11 mouse cellular contexts compared by ENCODE assay signal in genomic region chr2:38534241-38534940, GRCm38 (mm10). TPM values are rescaled to one million over a fixed set of nuclear protein-coding genes. Genes with fewer than 3 reads are reported as not detected.
A peak's percentile ranks its signal among the peaks of the same experiment; 100 is the strongest.
DNase-seq lines count a peak whose midpoint lies in the region; ATAC-seq and TF ChIP-seq lines count a peak whose summit lies in the region.
"Had no signal": no experiment of that assay in that cellular context is flagged by ENCODE, and none has a peak within 500 bp of the region (broad histone marks: within the 10 kb centered on the region; RNA-seq: fewer than 3 reads in every experiment).

No protein-coding gene starts in this region.

- H3K9ac ChIP-seq in kidney, embryonic 15.5 days: no peak overlapping the region
- H3K9ac ChIP-seq in heart, postnatal 0 days (replicated peaks; ENCODE audit: low read depth, low read length): no peak overlapping the region
- H3K9ac ChIP-seq in midbrain, embryonic 13.5 days (replicated peaks): no peak overlapping the region
- H3K9ac ChIP-seq: hindbrain, embryonic 14.5 days had no signal

- H3K4me1 ChIP-seq in kidney, embryonic 15.5 days: peaks cover 78% of the 10 kb centered on the region
- peaks cover 64% of the 10 kb centered on the region for H3K4me1 ChIP-seq in heart, postnatal 0 days (ENCODE audit: control insufficient read depth, insufficient read depth)
- H3K4me1 ChIP-seq in small intestine, adult 2 months (ENCODE audit: control insufficient read depth, insufficient read depth, insufficient read length, low read length): peaks cover 81% of the 10 kb centered on the region
- H3K4me1 ChIP-seq in midbrain, embryonic 13.5 days (replicated peaks): peaks cover 79% of the 10 kb centered on the region

- no peak for TF ChIP-seq POLR2A in small intestine, adult 2 months (IDR thresholded peaks at IDR 0.05; ENCODE audit: low read depth, low read length)

- no peaks in the 10 kb centered on the region for H3K27me3 ChIP-seq in kidney, embryonic 15.5 days
- H3K27me3 ChIP-seq in heart, postnatal 0 days (ENCODE audit: control insufficient read depth, insufficient read depth, low read length): no peaks in the 10 kb centered on the region
- H3K27me3 ChIP-seq in small intestine, adult 2 months (ENCODE audit: control insufficient read depth, insufficient read depth, low read length): no peaks in the 10 kb centered on the region
- no peaks in the 10 kb centered on the region for H3K27me3 ChIP-seq in midbrain, embryonic 13.5 days

- peak; percentile 91 for DNase-seq in heart, adult 11 months
- no peak for DNase-seq in heart, adult 9 months (ENCODE audit: low spot score in 2 of 2)
- no peak for DNase-seq in kidney, postnatal 25 days
- DNase-seq in heart, postnatal 0 days (ENCODE audit: low spot score): no peak
- no peak for DNase-seq in frontal cortex, postnatal 14 days (ENCODE audit: low spot score in 2 of 2)
- DNase-seq: adrenal gland, postnatal 14 days; lung, adult 18-20 months had no signal

- H3K4me3 ChIP-seq in kidney, embryonic 15.5 days (replicated peaks): no peak overlapping the region
- no peak overlapping the region for H3K4me3 ChIP-seq in heart, postnatal 0 days (ENCODE audit: low read depth, low read length)
- no peak overlapping the region for H3K4me3 ChIP-seq in small intestine, adult 2 months (ENCODE audit: low read depth, low read length)
- H3K4me3 ChIP-seq in midbrain, embryonic 13.5 days (replicated peaks): no peak overlapping the region

- ATAC-seq in kidney, embryonic 15.5 days (replicated peaks; ENCODE audit: low FRiP score): no peak
- no peak for ATAC-seq in heart, postnatal 0 days (ENCODE audit: insufficient read depth, low read depth)
- no peak for ATAC-seq in midbrain, embryonic 13.5 days

- WGBS in kidney, embryonic 15.5 days: 80% methylated on average over 5 of the region's 5 CpGs
- 76% methylated on average over 5 of the region's 5 CpGs for WGBS in heart, postnatal 0 days
- 49% methylated on average over 5 of the region's 5 CpGs for WGBS in small intestine, adult 2 months
- WGBS in midbrain, embryonic 13.5 days: 83% methylated on average over 5 of the region's 5 CpGs

- 0 out of 2 replicates have a peak overlapping the region, but pooled peaks have one; percentile 42 for H3K27ac ChIP-seq in kidney, embryonic 15.5 days
- H3K27ac ChIP-seq in heart, postnatal 0 days (ENCODE audit: low read depth): peak overlapping the region; percentile 84; the same call in 1 of the 2 replicates
- peak overlapping the region; percentile 85 for H3K27ac ChIP-seq in small intestine, adult 2 months (ENCODE audit: insufficient read depth, low read depth, low read length)
- no peak overlapping the region for H3K27ac ChIP-seq in midbrain, embryonic 13.5 days
- H3K27ac ChIP-seq: hindbrain, embryonic 14.5 days had no signal

- no peak for TF ChIP-seq EP300 in heart, postnatal 0 days (IDR thresholded peaks at IDR 0.05; ENCODE audit: low read depth)

- no peak for TF ChIP-seq CTCF in heart, postnatal 0 days (IDR thresholded peaks at IDR 0.05; ENCODE audit: low read depth)
- no peak for TF ChIP-seq CTCF in small intestine, adult 2 months (IDR thresholded peaks at IDR 0.05; ENCODE audit: extremely low read depth, insufficient read length, insufficient replicate concordance, low read depth, low read length)

- no peaks in the 10 kb centered on the region for H3K36me3 ChIP-seq in kidney, embryonic 15.5 days
- no peaks in the 10 kb centered on the region for H3K36me3 ChIP-seq in heart, postnatal 0 days (replicated peaks; ENCODE audit: control insufficient read depth, insufficient read depth, low read length)
- no peaks in the 10 kb centered on the region for H3K36me3 ChIP-seq in small intestine, adult 2 months (ENCODE audit: control insufficient read depth, insufficient read depth, low read length)
- no peaks in the 10 kb centered on the region for H3K36me3 ChIP-seq in midbrain, embryonic 13.5 days

- no peaks in the 10 kb centered on the region for H3K9me3 ChIP-seq in kidney, embryonic 15.5 days (replicated peaks)
- no peaks in the 10 kb centered on the region for H3K9me3 ChIP-seq in heart, postnatal 0 days (replicated peaks; ENCODE audit: control insufficient read depth, low read length)
- H3K9me3 ChIP-seq in midbrain, embryonic 13.5 days: no peaks in the 10 kb centered on the region

- no peak overlapping the region for H3K4me2 ChIP-seq in kidney, embryonic 15.5 days
- no peak overlapping the region for H3K4me2 ChIP-seq in heart, postnatal 0 days (ENCODE audit: low read depth, low read length)
- no peak overlapping the region for H3K4me2 ChIP-seq in midbrain, embryonic 13.5 days (replicated peaks)
- H3K4me2 ChIP-seq: hindbrain, embryonic 14.5 days had no signal

RNA-seq across cellular contexts. Expression of gene Nek6, which starts 22.9 kb away (rescaled TPM):
- polyA plus RNA-seq in kidney, embryonic 15.5 days (2015; fragmentation: Nextera tagmentation; extraction: Ambion mirVana): 69.3 and 73.1 TPM in 2 replicates
- total RNA-seq in heart, postnatal 0 days (2014; rRNA removed; ENCODE audit: low replicate concordance): 12.3 and 18.1 TPM in 2 replicates
- 25.5 and 26.5 TPM in 2 replicates for polyA plus RNA-seq in heart, postnatal 0 days (2015; fragmentation: Nextera tagmentation; extraction: Ambion mirVana)
- 24.6 and 173 TPM in 2 replicates for polyA plus RNA-seq in small intestine, adult 2 months (2012; rRNA removed)
- polyA plus RNA-seq in midbrain, embryonic 13.5 days (2015; fragmentation: Nextera tagmentation; extraction: Ambion mirVana): 63.2 and 72.9 TPM in 2 replicates
